Mouse (Mus musculus) liver, embryonic 16.5 days (tissue): ENCODE measurements around the gene Gm27179. TPM values are rescaled to one million over a fixed set of nuclear protein-coding genes. Genes with fewer than 3 reads are reported as not detected.

Source experiments
- polyA plus RNA-seq: library from polyadenylated mRNA; unstranded; fragments of >200 nt; fragmentation: Nextera tagmentation; extraction: Ambion mirVana; gene quantifications from 2 replicates; pipeline ENCODE4 v1.2.1, GENCODE M21; 2015

The Gm27179 gene
- polyA plus RNA-seq, 1 experiment from 2014 or later: not detected

Other genes with a start within 250 kb of the Gm27179 start
- 0.05 TPM in 2 replicates for gene Synb, start 218.2 kb downstream of the Gm27179 start, polyA plus RNA-seq
- 0.39 and 0.59 TPM in 2 replicates for gene Gm16867, start 9.2 kb downstream of the Gm27179 start, polyA plus RNA-seq
- 3.7 and 4.4 TPM in 2 replicates for gene Entpd4b, start 42.9 kb upstream of the Gm27179 start, polyA plus RNA-seq